Mouse (Mus musculus) heart, adult 2 months (tissue): ENCODE data around the gene Pla1a. TPM values are rescaled to one million over a fixed set of nuclear protein-coding genes. Genes with fewer than 3 reads are reported as not detected.
A peak's percentile ranks its signal among the peaks of the same experiment; 100 is the strongest.

Experiments
- DNase-seq, 2 experiments: peaks; one replicate each; pipeline ENCODE4 v3.0.0; 2021
- H3K27ac ChIP-seq: fragments of 200-600 bp; 2 replicates; pipeline ENCODE4 v1.8.1; 2022
- H3K27me3 ChIP-seq: fragments of 200-500 bp; 2 replicates; pipeline ENCODE4 v1.6.1; 2012; ENCODE audit warnings: mild to moderate bottlenecking, low read length, inconsistent platforms, mixed read lengths; ENCODE audit not compliant: control insufficient read depth, insufficient read depth
- H3K36me3 ChIP-seq: fragments of 200-500 bp; 2 replicates; pipeline ENCODE4 v1.6.1; 2012; ENCODE audit warnings: low read length, inconsistent platforms; ENCODE audit not compliant: control insufficient read depth, insufficient read depth
- H3K4me1 ChIP-seq: fragments of 200-500 bp; 2 replicates; pipeline ENCODE4 v1.6.1; 2011; ENCODE audit warnings: low read length; ENCODE audit not compliant: control insufficient read depth, insufficient read depth
- H3K4me3 ChIP-seq: fragments of 200-600 bp; 2 replicates; pipeline ENCODE4 v1.8.1; 2022
- H3K79me2 ChIP-seq: fragments of 200-500 bp; replicated peaks from 2 replicates; pipeline ENCODE4 v1.6.1; 2012; ENCODE audit warnings: mild to moderate bottlenecking, inconsistent platforms, low read length, moderate library complexity, mixed read lengths; ENCODE audit not compliant: control insufficient read depth, insufficient read depth
- H3K9ac ChIP-seq: fragments of 200-500 bp; 2 replicates; pipeline ENCODE4 v1.6.1; 2012; ENCODE audit warnings: low read depth, mild to moderate bottlenecking, control low read depth, inconsistent platforms, low read length, mixed read lengths
- CTCF ChIP-seq: fragments of 200-600 bp; IDR thresholded peaks from 2 replicates; pipeline ENCODE4 v1.8.1; 2022; ENCODE audit warnings: antibody characterized with exemption, mild to moderate bottlenecking, moderate library complexity
- EP300 ChIP-seq: fragments of 200-500 bp; IDR thresholded peaks from 2 replicates; pipeline ENCODE4 v1.6.1; 2011; ENCODE audit warnings: low read depth, low read length, control low read depth; ENCODE audit not compliant: insufficient read depth
- POLR2A ChIP-seq: fragments of 200-500 bp; IDR thresholded peaks from 2 replicates; pipeline ENCODE4 v1.6.1; 2011; ENCODE audit warnings: mild to moderate bottlenecking, low read depth, low read length, control low read depth; ENCODE audit not compliant: insufficient read depth
- WGBS: fragments of 180-500 bp; shearing (Covaris S2); methylation state at CpG from one replicate; pipeline ENCODE4 v1.1.7; 2018; 5-methylcytosine and 5-hydroxymethylcytosine counted together
- intact Hi-C: fragments of 180-260 bp; cut with DNase I; formaldehyde crosslinking; loops from one replicate; pipeline ENCODE4 v1.15.1; 2025
- polyA plus RNA-seq: library from polyadenylated mRNA; depleted of rRNA; stranded (reverse); fragments of >200 nt; gene quantifications from 2 replicates; pipeline ENCODE4 v1.2.3, GENCODE M21; 2012
- total RNA-seq, 2 experiments: library from RNA; stranded (reverse); gene quantifications; 2 replicates each; pipeline ENCODE4 v1.2.3; 2021

The Pla1a gene
- total and polyA plus RNA-seq, 3 experiments, result 6.8 to 9.6 (median 8.8) TPM

- intact Hi-C loops, result no loop called here
- TF ChIP-seq POLR2A, result no peak
- TF ChIP-seq EP300, result no peak
- no peak for TF ChIP-seq CTCF
Observed at GRCm38 (mm10) chr16:38379493-38379892, 53.5 kb downstream of the Pla1a start.

GRCm38 (mm10) chr16:38379088-38379487, 53.9 kb downstream of the Pla1a start:
- 44% methylated on average over 6 of the region's 6 CpGs for WGBS
- Histone ChIP-seq H3K36me3 (no peaks in the 10 kb centered on the region; the same call in 1 of the 2 replicates), H3K79me2 (no peaks in the 10 kb centered on the region), H3K27ac (no peak overlapping the region), H3K27me3 (no peaks in the 10 kb centered on the region), H3K4me1 (peaks cover 8% of the 10 kb centered on the region), H3K4me3 (no peak overlapping the region), H3K9ac (no peak overlapping the region)
- no peak for TF ChIP-seq EP300
- TF ChIP-seq POLR2A, result no peak
- TF ChIP-seq CTCF, result no peak
- DNase-seq, result no peak
- intact Hi-C loops, result no loop called here

More at GRCm38 (mm10) chr16:38379493-38379892, 53.5 kb downstream of the Pla1a start:
- H3K36me3 ChIP-seq, result no peaks in the 10 kb centered on the region; the same call in 1 of the 2 replicates
- H3K79me2 ChIP-seq, result no peaks in the 10 kb centered on the region
- H3K4me3 ChIP-seq, result no peak overlapping the region
- no peak for DNase-seq
- no peak overlapping the region for H3K9ac ChIP-seq
- H3K27ac ChIP-seq, result no peak overlapping the region
- H3K27me3 ChIP-seq, result no peaks in the 10 kb centered on the region
- 66% methylated on average over 3 of the region's 3 CpGs for WGBS
- H3K4me1 ChIP-seq, result peaks cover 8% of the 10 kb centered on the region

GRCm38 (mm10) chr16:38378591-38378990, 54.4 kb downstream of the Pla1a start:
- no peaks in the 10 kb centered on the region for H3K27me3 ChIP-seq
- intact Hi-C loops, result no loop called here
- H3K79me2 ChIP-seq, result no peaks in the 10 kb centered on the region
- H3K4me3 ChIP-seq, result no peak overlapping the region
- peaks cover 8% of the 10 kb centered on the region for H3K4me1 ChIP-seq
- H3K27ac ChIP-seq, result no peak overlapping the region
- H3K36me3 ChIP-seq, result no peaks in the 10 kb centered on the region; the same call in 1 of the 2 replicates
- WGBS, result 80% methylated on average over 6 of the region's 6 CpGs
- H3K9ac ChIP-seq, result no peak overlapping the region
- no peak for TF ChIP-seq POLR2A
- TF ChIP-seq EP300, result no peak
- no peak for TF ChIP-seq CTCF
- no peak for DNase-seq

- intact Hi-C loops, result no loop called here
- Histone ChIP-seq H3K79me2 (no peaks in the 10 kb centered on the region), H3K4me3 (no peak overlapping the region), H3K27ac (no peak overlapping the region), H3K4me1 (peaks cover 8% of the 10 kb centered on the region), H3K9ac (no peak overlapping the region), H3K27me3 (no peaks in the 10 kb centered on the region), H3K36me3 (no peaks in the 10 kb centered on the region; the same call in 1 of the 2 replicates)
- TF ChIP-seq POLR2A (no peak), CTCF (no peak), EP300 (no peak)
- no peak for DNase-seq
- WGBS, result 58% methylated on average over 6 of the region's 6 CpGs
Observed at GRCm38 (mm10) chr16:38377546-38377945, 55.4 kb downstream of the Pla1a start.

- peak overlapping the region; percentile 18 for H3K9ac ChIP-seq
- H3K79me2 ChIP-seq, result no peaks in the 10 kb centered on the region
- intact Hi-C loops, result no loop called here
Observed at GRCm38 (mm10) chr16:38376841-38377249, 56.1 kb downstream of the Pla1a start.

GRCm38 (mm10) chr16:38376163-38376840, 56.6 kb downstream of the Pla1a start:
- 28% methylated on average over 17 of the region's 17 CpGs for WGBS
- no peaks in the 10 kb centered on the region for H3K79me2 ChIP-seq
- intact Hi-C loops, result no loop called here
- TF ChIP-seq CTCF, result peak; percentile 56
- 0 out of 2 replicates have a peak, but pooled peaks have one; percentile 15 for TF ChIP-seq POLR2A
- TF ChIP-seq EP300, result no peak
- H3K4me1 ChIP-seq, result peaks cover 8% of the 10 kb centered on the region
- H3K27ac ChIP-seq, result peak overlapping the region; percentile 50
- peak; percentile 55 to 60 for DNase-seq
- peak overlapping the region; percentile 18; the same call in 1 of the 2 replicates for H3K9ac ChIP-seq
- H3K27me3 ChIP-seq, result no peaks in the 10 kb centered on the region
- no peaks in the 10 kb centered on the region; the same call in 1 of the 2 replicates for H3K36me3 ChIP-seq
- peak overlapping the region; percentile 46 for H3K4me3 ChIP-seq

More at GRCm38 (mm10) chr16:38376841-38377249, 56.1 kb downstream of the Pla1a start:
- Histone ChIP-seq H3K4me3 (peak overlapping the region; percentile 46), H3K4me1 (peaks cover 8% of the 10 kb centered on the region), H3K27me3 (no peaks in the 10 kb centered on the region), H3K27ac (peak overlapping the region; percentile 50), H3K36me3 (no peaks in the 10 kb centered on the region; the same call in 1 of the 2 replicates)
- TF ChIP-seq EP300 (no peak), CTCF (no peak), POLR2A (no peak)
- no peak for DNase-seq
- 27% methylated on average over 8 of the region's 8 CpGs for WGBS
